Mouse (Mus musculus): ENCODE data around the gene Hs6st3.
"Not testable (repeated sequence)": the region's sequence is repeated elsewhere in the genome, so short reads cannot be mapped to it uniquely, and the experiment has no call there.

Gene Hs6st3

DNA sequence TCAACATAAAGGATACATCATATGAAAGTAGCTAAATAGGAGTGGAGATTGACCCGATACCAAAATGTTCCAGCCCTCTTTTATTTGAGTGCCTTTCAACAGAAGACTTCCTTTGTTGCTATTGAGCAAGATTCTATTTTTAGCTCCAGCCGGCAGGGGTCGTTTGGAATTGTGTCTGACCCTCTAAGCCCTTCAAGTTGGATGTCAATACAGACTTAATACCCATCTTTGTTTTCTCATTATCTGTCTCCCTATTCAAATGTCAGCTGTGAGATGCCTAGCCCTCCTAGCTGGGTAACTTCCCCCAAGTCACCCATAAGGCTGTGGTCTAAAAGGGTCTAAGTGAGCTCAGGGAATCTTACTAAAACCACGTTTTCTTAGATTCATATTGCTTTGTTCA is 312.3 kb downstream of the Hs6st3 start:
- in situ Hi-C loops (cut with MboI, MseI) = no loop called here

- in situ Hi-C loops (cut with MboI, MseI) = no loop called here
Observed at GRCm38 (mm10) chr14:119451594-119451993, 313.5 kb downstream of the Hs6st3 start.

DNA sequence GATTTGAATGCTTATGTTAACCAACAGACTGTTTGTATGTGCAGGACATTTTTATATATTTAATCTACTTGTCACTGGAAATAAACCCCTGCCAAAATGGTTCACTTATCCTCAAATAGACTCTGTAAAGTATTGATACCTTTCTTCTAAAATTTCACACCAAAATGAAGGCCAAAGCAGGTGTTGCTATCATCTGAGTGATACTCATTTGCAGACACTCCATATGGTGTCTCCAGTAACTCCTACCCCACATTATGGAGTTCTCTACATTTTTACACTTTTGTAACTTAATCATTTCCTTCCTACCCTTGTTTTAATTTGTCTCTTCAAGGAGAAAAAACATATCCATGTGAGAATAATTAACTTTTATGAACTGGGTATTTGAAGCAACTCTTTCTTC is 314.2 kb downstream of the Hs6st3 start:
- in situ Hi-C loops (cut with MboI, MseI) = no loop called here

DNA sequence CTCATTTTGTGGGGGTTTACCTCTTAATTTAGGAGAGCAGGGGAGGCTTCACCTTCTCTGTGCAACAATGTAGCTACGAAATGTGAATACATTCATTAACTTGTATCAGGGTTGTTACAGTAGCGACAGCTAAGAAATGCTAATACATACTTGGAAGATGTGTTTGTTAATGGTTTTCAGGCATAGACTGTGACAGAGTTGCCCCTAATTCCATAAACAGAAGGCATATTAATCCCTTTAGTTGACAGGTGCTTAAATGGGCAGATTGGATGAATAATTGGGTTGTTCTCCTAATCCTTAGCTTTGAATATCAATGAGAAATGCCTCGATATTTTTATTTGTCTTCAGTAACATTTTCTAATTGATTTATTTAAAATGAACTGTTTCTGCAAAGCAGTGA is 314.7 kb downstream of the Hs6st3 start:
- in situ Hi-C loops (cut with MboI, MseI) = no loop called here

DNA sequence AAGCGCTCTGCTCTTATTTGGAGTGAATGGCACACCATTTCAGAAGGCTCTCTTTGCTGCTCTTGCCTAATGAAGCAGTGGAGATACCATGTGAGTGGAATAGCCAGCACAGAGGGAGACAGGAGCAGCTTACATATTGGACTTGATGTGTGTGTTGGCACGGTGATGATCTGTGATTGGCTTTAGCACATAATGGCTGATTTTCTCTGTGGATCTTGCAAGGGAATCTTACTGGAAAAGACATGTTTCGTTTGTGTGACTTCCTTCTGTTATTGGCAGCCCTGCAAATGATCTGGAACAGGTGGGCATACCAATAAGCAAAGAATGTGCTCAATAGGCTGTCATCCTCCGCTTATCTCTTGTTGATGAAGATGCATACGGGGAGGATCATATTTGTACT is 326.2 kb downstream of the Hs6st3 start:
- in situ Hi-C loops (cut with MboI, MseI) = no loop called here

DNA sequence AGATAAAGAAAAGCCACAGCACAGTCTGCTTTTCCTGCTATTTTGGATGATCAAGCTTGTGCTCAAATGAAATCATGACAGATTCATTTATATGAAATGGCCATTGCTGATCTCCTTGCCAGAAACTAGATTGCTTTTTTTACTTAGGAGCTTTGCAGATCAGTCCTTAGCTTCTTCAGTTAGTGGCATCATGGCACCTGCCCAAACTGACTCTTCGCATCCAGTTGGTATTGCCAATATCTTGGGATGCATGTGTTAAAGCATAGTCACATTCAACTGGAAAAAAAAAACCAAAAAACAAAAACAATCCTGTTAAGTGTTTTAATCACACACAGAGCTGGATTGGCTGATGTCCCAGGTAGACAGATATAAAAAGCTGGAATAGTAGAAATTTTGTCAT is 326.7 kb downstream of the Hs6st3 start:
- in situ Hi-C loops (cut with MboI, MseI) = no loop called here

DNA sequence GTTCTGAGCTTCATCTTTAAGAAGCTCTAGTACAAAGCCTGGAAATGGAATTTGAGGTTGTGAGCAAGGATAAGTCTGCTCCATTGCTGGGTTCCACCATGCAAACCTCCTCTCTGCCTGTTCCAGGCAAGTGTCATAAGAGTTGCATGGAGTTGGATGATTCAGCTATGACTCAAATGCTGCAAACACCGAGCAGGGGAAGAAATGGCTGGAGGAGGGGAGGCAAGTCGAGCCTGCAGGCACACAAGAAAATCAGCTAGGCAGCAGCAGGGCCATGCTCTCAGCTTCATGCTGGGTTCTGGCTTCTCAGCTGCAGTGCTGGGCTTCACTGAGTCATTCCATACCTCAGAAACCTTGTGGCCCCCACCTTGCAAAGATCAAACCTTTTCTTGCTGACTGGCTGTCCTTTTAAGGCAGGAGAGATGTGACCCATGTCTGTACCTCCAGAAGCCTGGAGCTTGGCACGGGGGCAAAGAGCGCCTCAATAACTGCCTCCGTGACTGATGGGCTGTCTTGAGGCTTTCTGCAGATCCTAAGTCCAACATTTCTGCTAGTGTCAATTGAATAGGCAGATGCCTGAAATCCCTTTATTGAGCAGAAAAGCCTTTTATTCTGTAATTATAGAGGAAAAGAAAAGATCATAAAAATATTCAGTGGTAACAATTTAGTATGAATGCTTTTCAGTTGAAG is 328.9 kb downstream of the Hs6st3 start:
- in situ Hi-C loops (cut with MboI, MseI) = no loop called here

- in situ Hi-C loops (cut with MboI, MseI) = no loop called here
Observed at GRCm38 (mm10) chr14:119476582-119476981, 338.4 kb downstream of the Hs6st3 start.

DNA sequence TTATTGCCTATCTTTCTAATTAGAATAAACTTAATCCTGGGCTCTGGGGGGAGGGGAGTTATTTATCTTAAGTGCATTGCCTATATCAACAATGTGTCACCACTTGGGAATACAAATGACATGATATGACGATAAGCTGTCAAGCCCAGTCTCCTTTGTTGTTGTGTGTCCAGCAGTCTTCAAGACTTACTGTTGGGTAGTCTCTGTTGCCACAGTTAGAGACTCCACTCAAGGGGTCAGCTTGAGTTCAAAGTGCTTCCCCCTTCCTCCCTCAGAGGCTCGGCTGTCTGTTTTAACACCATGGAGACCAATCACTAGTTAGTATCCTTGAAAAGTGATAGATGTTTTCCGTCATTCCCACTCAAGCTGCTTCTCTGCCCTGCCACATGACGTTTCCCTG is 339.7 kb downstream of the Hs6st3 start:
- in situ Hi-C loops (cut with MboI, MseI) = no loop called here

DNA sequence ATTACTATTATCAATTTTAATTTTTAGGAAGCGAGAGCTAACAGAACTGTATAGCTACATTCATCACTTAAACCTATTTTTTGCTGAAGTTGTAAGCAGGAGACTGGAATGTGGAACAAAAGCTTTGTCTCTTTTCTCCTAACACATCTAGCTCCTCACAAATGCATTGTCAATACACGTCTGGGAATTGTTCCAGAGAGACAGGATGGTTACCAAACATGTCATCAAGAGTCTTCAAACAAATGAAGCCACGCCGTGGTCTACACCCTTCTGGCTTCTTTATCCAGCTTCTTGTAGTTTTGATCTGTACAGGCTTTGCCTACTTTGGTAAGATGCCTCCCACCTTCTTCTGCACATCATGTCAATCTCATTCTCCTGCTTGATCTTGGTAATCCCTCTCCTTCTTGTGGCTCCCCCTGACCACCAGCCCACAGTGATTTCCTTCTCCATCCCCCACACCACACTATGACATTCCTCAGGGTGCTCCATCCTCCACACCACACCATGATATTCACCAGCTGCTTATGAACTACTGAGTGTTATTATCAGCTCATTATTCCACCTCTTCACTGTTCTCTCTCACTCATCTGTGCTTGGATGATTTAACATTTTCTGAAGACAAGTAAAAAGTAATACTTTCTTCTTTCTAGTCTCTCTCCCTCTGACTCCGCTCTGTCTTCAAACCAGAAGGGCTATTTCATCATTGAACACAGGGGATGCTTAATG is 351.0 kb downstream of the Hs6st3 start:
- in situ Hi-C loops (cut with MboI, MseI) = no loop called here

DNA sequence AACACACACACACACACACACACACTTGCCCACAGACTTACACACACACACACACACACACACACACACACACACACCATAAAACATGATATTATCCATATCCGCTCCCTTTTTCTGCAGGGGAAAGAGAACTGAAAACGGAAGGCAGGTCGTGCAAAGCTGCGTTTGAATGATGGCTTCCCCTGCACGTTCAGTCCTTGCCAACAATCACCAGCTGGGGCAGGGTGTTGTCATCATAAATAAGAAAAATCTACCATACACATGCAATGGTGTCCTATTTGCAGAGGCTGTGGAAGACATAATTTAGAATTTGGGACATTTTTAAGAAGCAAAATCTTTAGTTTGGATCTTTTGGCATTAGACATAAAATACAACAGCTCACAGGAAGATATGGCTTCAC is 382.5 kb downstream of the Hs6st3 start:
- in situ Hi-C loops (cut with MboI, MseI) = no loop called here

DNA sequence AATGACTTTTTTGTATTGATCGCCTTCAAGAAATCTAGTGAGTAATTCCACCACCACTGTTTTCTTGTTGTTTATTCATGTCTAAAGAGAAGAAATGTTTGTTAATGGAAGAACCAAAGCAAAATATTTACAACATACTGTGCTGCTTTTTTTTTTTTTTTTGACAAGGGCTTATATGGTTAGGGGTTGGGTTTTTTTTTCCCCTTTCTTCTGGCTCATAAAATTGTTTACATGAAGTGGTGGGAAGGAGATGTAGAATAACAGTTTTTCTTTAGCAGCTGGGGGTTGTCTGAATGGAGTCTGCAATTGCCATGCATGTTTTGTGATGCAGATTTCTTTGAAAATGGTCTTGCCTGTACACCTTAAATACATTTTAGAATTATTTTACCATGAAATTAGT is 382.9 kb downstream of the Hs6st3 start:
- in situ Hi-C loops (cut with MboI, MseI) = no loop called here

DNA sequence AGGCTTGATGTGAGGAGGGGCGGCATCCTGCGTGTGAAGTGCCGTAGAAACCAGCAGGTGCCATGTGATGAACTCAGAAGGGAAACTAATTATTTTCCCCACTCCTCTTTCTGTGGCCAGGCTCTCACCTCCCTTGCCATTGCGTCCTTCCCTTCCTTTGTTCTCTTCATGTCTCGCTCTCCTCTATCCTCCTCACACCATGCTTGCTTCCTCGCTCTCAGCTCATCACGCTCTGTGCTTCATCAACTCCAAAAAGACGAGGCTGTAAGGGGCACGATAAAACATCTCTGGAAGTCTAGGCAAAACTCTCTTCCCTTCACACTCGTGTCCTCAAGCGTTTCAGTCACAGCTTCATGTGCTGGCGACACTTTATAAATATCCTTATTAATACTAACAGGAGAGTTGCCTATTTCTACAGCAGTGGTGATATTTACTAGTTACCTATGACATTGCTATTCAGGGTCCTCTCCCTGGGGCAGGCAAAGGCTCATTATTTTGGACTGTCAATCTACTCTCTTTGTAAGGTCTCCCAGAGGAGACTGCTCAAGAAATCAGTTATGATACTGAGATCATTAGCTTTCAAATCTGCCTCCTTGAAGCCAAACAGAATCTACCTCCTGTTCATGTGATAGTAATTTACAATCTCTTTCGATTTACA is 394.9 kb downstream of the Hs6st3 start:
- in situ Hi-C loops (cut with MboI, MseI) = no loop called here

DNA sequence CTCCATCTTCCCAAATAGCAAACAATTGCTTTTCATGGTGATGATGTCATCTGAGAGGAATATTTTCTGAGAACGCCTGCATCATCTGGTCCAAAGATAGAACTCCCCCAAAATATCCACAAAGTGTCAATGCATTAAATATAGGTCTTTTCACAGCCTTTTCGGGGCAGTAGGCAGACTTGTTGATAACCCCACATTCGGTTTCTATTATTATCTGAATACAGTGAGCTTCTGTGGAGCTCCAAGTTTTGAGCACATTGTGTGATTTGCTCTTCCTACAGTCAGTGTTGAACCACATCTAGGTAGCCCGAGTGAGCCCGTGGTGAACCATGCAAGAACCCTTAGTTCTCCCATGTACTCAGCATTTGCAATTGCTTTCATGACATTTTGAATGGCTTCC is 402.4 kb downstream of the Hs6st3 start:
- in situ Hi-C loops (cut with MboI, MseI) = no loop called here

DNA sequence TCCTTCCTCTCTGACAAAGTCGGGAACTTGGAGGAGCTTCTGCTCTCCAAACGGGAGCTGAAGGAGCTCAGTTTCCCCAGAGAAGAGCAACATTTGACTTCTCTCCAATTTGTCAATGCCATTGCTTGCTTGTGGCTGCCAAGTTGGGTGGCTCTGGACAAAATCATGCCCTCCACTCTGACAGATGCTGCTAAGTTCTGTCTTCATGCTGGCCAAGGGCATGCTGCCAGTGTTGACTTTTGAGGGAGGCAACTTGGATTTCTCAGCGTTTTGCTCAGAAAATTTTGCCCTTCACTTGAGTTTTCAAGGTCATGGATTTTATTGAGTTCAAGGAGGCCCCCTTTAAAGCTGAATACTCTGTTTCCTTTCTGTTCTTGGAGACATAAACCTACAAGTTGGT is 406.5 kb downstream of the Hs6st3 start:
- in situ Hi-C loops (cut with MboI, MseI) = no loop called here

- in situ Hi-C loops (cut with MboI, MseI) = no loop called here
Observed at GRCm38 (mm10) chr14:119558356-119558755, 420.2 kb downstream of the Hs6st3 start.

- in situ Hi-C loops (cut with MboI, MseI) = no loop called here
Observed at GRCm38 (mm10) chr14:119582039-119582508, 443.9 kb downstream of the Hs6st3 start.

- in situ Hi-C loops (cut with MboI, MseI) = no loop called here
Observed at GRCm38 (mm10) chr14:119585069-119585468, 446.9 kb downstream of the Hs6st3 start.

DNA sequence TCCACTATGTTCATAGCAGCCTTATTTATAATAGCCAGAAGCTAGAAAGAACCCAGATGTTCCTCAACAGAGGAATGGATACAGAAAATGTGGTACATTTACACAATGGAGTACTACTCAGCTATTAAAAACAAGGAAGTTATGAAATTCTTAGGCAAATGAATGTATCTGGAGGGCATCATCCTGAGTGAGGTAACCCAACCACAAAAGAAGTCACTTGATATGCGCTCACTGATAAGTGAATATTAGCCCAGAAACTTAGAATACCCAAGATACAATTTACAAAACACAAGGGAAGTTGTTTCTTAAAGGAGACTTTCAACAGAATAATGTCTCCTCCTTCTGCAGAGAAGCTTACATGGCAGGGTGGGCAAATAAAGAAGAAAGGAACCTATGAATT is 449.2 kb downstream of the Hs6st3 start:
- in situ Hi-C loops (cut with MboI, MseI) = not testable (repeated sequence)

DNA sequence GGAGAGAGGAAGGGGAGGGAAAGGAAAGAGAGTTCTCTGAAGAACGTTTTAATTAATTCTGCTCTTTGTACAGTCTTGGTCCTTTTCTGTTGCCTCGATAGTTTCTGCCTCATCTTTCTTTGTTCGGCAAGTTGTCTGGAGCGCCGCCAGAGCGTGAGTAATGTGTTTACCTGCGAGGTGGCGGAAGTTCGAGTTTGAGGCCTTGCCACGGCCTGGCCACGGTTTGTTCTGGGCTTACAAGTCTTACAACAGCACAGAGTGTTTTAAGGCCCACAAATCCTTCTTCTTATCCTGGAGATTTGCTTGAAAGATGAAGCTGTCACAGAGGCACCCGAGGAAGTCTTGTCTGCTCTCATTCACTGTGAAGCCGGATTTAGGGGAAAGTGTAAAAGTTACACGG is 466.2 kb downstream of the Hs6st3 start:
- in situ Hi-C loops (cut with MboI, MseI) = no loop called here

GRCm38 (mm10) chr14:119612793-119613192 is 474.7 kb downstream of the Hs6st3 start:
- in situ Hi-C loops (cut with MboI, MseI) = no loop called here

GRCm38 (mm10) chr14:119629127-119629526 is 491.0 kb downstream of the Hs6st3 start:
- in situ Hi-C loops (cut with MboI, MseI) = loop anchor here in 1 of 2 experiments (10.0 kb wide), 1 partner anchor 906 kb away; no protein-coding TSS in a partner anchor

DNA sequence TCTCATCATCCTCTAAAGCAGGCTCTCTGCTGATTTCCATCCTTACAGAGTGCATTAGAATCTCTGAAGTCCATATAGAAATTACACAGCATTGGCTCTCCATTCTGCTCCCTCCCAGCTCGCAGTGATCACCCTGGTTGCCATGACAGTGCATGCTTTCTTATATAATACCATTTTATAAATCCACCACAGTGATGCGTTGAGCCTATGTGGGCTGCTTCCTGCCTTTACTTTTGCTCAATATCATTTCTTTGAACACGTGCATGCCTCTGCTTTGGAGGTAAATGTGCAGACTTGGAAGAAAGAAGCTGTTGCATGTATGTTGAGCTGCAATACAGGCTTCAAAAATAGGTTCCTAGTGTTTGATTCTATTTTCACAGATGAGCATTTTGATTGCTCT is 494.9 kb downstream of the Hs6st3 start:
- in situ Hi-C loops (cut with MboI, MseI) = no loop called here

Data from T-helper 17 cell (primary cell).